Mouse (Mus musculus) cortical plate, adult 2 months (tissue): Measurements from ENCODE around the gene Clrn2.

ENCODE experiments used
- CTCF ChIP-seq: fragments of 200-500 bp; IDR thresholded peaks from 2 replicates; pipeline ENCODE4 v1.5.1; 2011; ENCODE audit warnings: mild to moderate bottlenecking, control low read depth, low read length; ENCODE audit not compliant: insufficient read depth; ENCODE audit errors: extremely low read depth
- POLR2A ChIP-seq: fragments of 200-500 bp; IDR thresholded peaks from 2 replicates; pipeline ENCODE4 v1.6.1; 2011; ENCODE audit warnings: mild to moderate bottlenecking, low read length, control low read depth; ENCODE audit not compliant: insufficient read depth; ENCODE audit errors: extremely low read depth

DNA sequence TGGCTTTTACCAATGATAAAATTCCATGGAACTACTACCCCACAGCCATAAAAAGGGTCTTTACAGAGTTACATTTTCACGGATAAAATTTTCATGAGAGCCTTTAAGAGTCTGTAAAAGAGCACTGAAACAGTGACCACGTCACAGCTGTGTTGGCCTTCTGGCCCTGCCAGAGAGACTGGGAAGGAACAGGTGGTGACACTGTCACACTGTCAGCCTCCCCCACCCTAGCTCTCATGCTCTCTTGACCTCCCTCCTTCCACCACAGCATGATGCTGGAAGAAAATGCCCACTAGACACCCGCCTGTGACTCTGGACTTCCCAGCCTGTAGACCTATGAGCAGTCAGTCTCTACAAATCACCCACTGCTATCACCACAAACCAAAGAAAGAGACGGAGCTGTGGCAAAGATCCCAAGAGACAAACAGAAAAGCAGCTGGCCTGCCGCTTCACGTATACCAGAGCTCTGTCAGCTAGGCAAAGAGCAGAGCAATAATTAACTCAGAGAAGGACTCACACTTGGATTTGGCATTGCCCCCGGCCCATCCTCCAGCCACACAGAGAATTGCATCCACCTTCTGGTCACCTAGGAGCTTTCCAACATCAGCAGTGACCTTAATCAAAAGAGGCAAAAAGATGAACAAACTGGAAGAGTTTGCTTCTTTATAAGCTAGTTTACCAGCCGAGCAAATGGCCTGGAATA is 9.3 kb upstream of the Clrn2 start:
- TF ChIP-seq CTCF (no peak), POLR2A (no peak)
